Mouse (Mus musculus) liver, embryonic 15.5 days (tissue): ENCODE results near the gene Cdiptos. TPM values are rescaled to one million over a fixed set of nuclear protein-coding genes. Genes with fewer than 3 reads are reported as not detected.

ENCODE experiments used
- ATAC-seq: fragments of 200-750 bp; cut with Nextera tagmentation; 2 replicates; pipeline ENCODE4 v1.8.0; 2017; ENCODE audit warnings: moderate number of reproducible peaks, mild to moderate bottlenecking, moderate library complexity; ENCODE audit not compliant: insufficient read depth
- H3K27ac ChIP-seq: fragments of 300-500 bp; sonication (generic); replicated peaks from 2 replicates; pipeline ENCODE4 v1.5.1; 2015; ENCODE audit warnings: mild to moderate bottlenecking, inconsistent platforms
- H3K27me3 ChIP-seq: fragments of 300-500 bp; sonication (generic); 2 replicates; pipeline ENCODE4 v1.6.1; 2015; ENCODE audit warnings: mild to moderate bottlenecking, inconsistent platforms
- H3K36me3 ChIP-seq: fragments of 300-500 bp; sonication (generic); replicated peaks from 2 replicates; pipeline ENCODE4 v1.6.1; 2015; ENCODE audit warnings: moderate library complexity, mild to moderate bottlenecking, inconsistent platforms
- H3K4me1 ChIP-seq: fragments of 300-500 bp; sonication (generic); replicated peaks from 2 replicates; pipeline ENCODE4 v1.6.1; 2015; ENCODE audit warnings: inconsistent platforms
- H3K4me2 ChIP-seq: fragments of 300-500 bp; sonication (generic); 2 replicates; pipeline ENCODE4 v1.6.1; 2015; ENCODE audit warnings: moderate library complexity, mild to moderate bottlenecking, inconsistent platforms
- H3K4me3 ChIP-seq: fragments of 300-500 bp; sonication (generic); replicated peaks from 2 replicates; pipeline ENCODE4 v1.5.1; 2015; ENCODE audit warnings: mild to moderate bottlenecking, inconsistent platforms
- H3K9ac ChIP-seq: fragments of 300-500 bp; sonication (generic); 2 replicates; pipeline ENCODE4 v1.6.1; 2015; ENCODE audit warnings: moderate library complexity, mild to moderate bottlenecking, inconsistent platforms
- H3K9me3 ChIP-seq: fragments of 300-500 bp; sonication (generic); replicated peaks from 2 replicates; pipeline ENCODE4 v1.6.1; 2016; ENCODE audit warnings: inconsistent platforms
- WGBS: fragments of 180-500 bp; shearing (Covaris S2); methylation state at CpG from one replicate; pipeline ENCODE4 v1.1.7; 2015; ENCODE audit warnings: mixed read lengths; ENCODE audit not compliant: insufficient replicate concordance; 5-methylcytosine and 5-hydroxymethylcytosine counted together
- polyA plus RNA-seq: library from polyadenylated mRNA; unstranded; fragments of >200 nt; fragmentation: Nextera tagmentation; extraction: Ambion mirVana; gene quantifications from 2 replicates; pipeline ENCODE4 v1.2.1, GENCODE M21; 2015

Gene Cdiptos
- 0.46 and 0.63 TPM in 2 replicates for polyA plus RNA-seq

GRCm38 (mm10) chr7:126975950-126976866 is at the start of gene Cdiptos:
Cdiptos (minus strand) TSS chr7:126976098.
- Histone ChIP-seq H3K4me2 (peak within 1 kb of the TSS; percentile 74), H3K9ac (peak within 1 kb of the TSS; percentile 95), H3K4me1 (peaks cover 40% of the 10 kb centered on the region), H3K27ac (peak within 1 kb of the TSS; percentile 94), H3K27me3 (no peaks in the 10 kb centered on the region), H3K36me3 (peaks cover 30% of the 10 kb centered on the region), H3K9me3 (no peaks in the 10 kb centered on the region), H3K4me3 (peak within 1 kb of the TSS; percentile 92)
- peak; percentile 94 for ATAC-seq
- under 1% methylated on average over 55 of the region's 55 CpGs for WGBS

DNA sequence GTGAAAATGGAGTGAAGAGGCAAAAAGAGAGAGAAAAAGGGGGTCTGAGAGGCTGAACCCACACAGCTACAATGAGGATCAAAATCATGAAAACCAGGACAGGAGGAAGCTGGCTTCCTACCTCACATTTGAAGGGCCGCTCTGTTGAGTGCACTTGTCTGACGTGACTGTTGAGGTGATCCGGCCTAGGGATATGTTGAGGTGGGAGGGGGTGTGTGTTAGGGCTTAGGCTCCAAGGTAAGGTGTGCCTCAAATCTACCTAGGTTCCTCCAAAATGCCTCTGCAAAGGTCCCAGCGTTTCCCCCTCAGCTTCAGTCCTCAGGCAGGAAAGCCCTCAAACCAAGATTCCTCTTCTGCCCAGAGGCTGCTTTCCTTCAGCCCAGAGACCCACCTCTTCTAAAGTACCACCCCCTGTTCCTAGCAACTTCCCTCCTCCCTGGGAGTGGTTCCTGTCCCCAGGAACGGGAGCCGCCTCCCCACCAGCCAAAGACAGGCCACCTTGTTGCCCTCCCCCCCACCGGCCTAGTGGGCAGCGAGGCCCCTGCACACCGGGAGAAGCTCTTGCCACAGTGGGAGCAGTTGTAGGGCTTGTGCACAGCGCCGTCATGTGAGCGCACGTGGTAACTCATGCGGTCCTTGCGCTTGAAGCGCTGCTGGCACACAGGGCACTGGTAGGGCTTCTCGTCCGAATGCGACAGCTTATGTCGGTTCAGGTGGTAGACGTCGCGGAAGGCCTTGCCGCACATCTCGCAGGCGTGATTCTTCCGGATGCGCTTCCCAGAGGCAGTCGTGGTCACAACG is 49.1 kb upstream of the Cdiptos start:
- Histone ChIP-seq H3K4me3 (peak overlapping the region; percentile 98), H3K27me3 (no peaks in the 10 kb centered on the region), H3K27ac (peak overlapping the region; percentile 97), H3K36me3 (peaks cover 62% of the 10 kb centered on the region), H3K4me1 (peaks cover 73% of the 10 kb centered on the region), H3K9ac (peak overlapping the region; percentile 99), H3K4me2 (peak overlapping the region; percentile 98), H3K9me3 (no peaks in the 10 kb centered on the region)
- under 1% methylated on average over 30 of the region's 30 CpGs for WGBS
- peak; percentile 16 for ATAC-seq

DNA sequence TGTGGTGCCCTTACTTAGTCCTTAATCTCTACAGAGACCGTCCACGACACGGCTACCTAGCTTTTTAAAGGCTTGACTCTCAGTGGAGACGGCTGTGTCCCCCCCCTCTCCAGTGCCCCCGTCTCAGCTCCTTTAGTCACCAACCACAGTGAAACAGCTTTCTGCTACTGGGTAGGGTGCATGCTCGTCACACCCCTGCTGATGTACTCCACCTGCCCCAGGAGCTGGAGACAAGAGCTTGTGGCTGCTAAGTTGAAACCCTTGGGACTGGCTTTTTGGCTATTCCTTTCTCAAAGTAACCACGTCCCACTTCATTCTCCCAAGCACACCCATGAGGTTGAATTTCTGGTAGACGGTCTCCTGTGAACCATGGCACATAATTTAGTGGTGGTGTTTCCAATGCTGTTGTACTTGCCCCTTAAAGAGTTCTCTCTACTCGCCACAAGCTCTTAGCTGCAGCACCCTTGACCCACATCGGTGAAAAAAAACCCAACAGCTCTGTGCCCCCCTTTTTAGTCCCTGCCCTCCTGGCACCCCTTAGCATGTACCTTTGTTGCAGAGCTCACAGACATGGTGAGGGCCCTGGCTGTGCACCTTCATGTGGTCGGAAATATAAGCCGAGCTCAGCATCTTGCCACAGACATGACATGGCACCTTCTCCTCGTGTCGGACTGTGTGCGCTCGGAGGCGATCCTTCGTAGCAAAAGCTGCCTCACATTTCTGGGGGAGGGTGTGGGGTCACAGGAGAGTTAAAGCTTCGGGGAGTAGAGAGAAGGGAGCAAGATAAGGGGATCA is 48.2 kb upstream of the Cdiptos start:
- H3K4me3 ChIP-seq, result peak overlapping the region; percentile 98
- peaks cover 69% of the 10 kb centered on the region for H3K4me1 ChIP-seq
- no peaks in the 10 kb centered on the region for H3K9me3 ChIP-seq
- H3K27ac ChIP-seq, result peak overlapping the region; percentile 97
- no peak for ATAC-seq
- 17% methylated on average over 19 of the region's 19 CpGs for WGBS
- H3K4me2 ChIP-seq, result peak overlapping the region; percentile 98
- no peaks in the 10 kb centered on the region for H3K27me3 ChIP-seq
- H3K36me3 ChIP-seq, result peaks cover 53% of the 10 kb centered on the region
- peak overlapping the region; percentile 99 for H3K9ac ChIP-seq

- H3K36me3 ChIP-seq, result peaks cover 45% of the 10 kb centered on the region
- H3K27ac ChIP-seq, result peak overlapping the region; percentile 97; the same call in 1 of the 2 replicates
- H3K4me2 ChIP-seq, result peak overlapping the region; percentile 98
- H3K4me3 ChIP-seq, result peak overlapping the region; percentile 98
- no peaks in the 10 kb centered on the region for H3K9me3 ChIP-seq
- peaks cover 66% of the 10 kb centered on the region for H3K4me1 ChIP-seq
- no peak for ATAC-seq
- H3K9ac ChIP-seq, result peak overlapping the region; percentile 99
- 79% methylated on average over 13 of the region's 13 CpGs for WGBS
- no peaks in the 10 kb centered on the region for H3K27me3 ChIP-seq
These were observed 47.4 kb upstream of the Cdiptos start for GRCm38 (mm10) chr7:127023272-127023691.

GRCm38 (mm10) chr7:127022528-127023271 is 46.8 kb upstream of the Cdiptos start:
- peaks cover 66% of the 10 kb centered on the region for H3K4me1 ChIP-seq
- H3K9me3 ChIP-seq, result no peaks in the 10 kb centered on the region
- ATAC-seq, result no peak
- H3K27ac ChIP-seq, result peak overlapping the region; percentile 55; the same call in 1 of the 2 replicates
- H3K9ac ChIP-seq, result peak overlapping the region; percentile 99; the same call in 1 of the 2 replicates
- H3K4me3 ChIP-seq, result peak overlapping the region; percentile 98
- peak overlapping the region; percentile 98 for H3K4me2 ChIP-seq
- H3K27me3 ChIP-seq, result no peaks in the 10 kb centered on the region
- peaks cover 39% of the 10 kb centered on the region for H3K36me3 ChIP-seq
- 81% methylated on average over 7 of the region's 7 CpGs for WGBS

- H3K4me3 ChIP-seq, result peak overlapping the region; percentile 98
- H3K4me1 ChIP-seq, result peaks cover 67% of the 10 kb centered on the region
- H3K9ac ChIP-seq, result peak overlapping the region; percentile 34; the same call in 1 of the 2 replicates
- peaks cover 36% of the 10 kb centered on the region for H3K36me3 ChIP-seq
- no peaks in the 10 kb centered on the region for H3K27me3 ChIP-seq
- peak overlapping the region; percentile 55; the same call in 1 of the 2 replicates for H3K27ac ChIP-seq
- 35% methylated on average over 5 of the region's 5 CpGs for WGBS
- ATAC-seq, result no peak
- peak overlapping the region; percentile 98 for H3K4me2 ChIP-seq
- H3K9me3 ChIP-seq, result no peaks in the 10 kb centered on the region
These were observed 45.9 kb upstream of the Cdiptos start for GRCm38 (mm10) chr7:127021563-127022527.

DNA sequence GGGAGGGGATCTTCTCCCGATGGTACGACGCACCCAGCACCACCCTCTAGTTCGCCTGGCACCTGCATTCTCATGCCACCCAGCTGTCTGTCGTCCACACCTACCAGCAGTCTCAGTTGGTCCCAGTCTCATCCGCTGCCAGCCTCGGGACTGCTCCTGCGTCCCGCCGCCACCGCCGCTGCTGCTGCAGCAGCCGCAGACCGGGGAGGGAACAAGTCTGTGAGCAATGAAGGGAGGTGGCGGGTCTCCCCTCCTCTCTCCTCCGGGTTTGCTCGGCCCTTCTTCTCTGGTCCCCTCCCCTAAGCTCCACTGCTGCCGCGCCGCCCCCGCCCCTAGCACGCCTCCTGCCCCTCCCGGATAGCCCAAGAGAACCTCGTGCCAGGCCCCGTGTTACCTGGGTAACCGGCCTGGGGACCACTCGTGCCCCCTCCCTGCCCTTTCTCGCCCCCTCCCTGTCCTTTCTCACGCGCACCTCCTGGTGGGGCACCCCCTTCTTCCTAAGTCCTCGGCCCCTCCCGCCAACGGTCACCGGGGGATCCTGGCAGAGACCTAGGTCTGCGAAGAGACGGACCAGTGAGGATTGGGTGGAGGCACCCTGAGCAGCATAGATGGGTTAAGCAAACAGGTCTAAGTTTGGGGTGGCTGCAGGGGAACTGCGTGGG is 45.1 kb upstream of the Cdiptos start, which contains the start of the genes Gm42742 and Prrt2:
Gene Gm42742, minus strand, starts transcription at position 197 of the 662 bp plus-strand sequence.
Gene Prrt2, minus strand, starts transcription at position 311 of the 662 bp plus-strand sequence.
- H3K4me3 ChIP-seq, result peak within 1 kb of the TSS; percentile 39
- H3K27me3 ChIP-seq, result no peaks in the 10 kb centered on the region
- peaks cover 71% of the 10 kb centered on the region for H3K4me1 ChIP-seq
- H3K9ac ChIP-seq, result peak within 1 kb of the TSS; percentile 34
- no peak for ATAC-seq
- no peaks in the 10 kb centered on the region for H3K9me3 ChIP-seq
- peak within 1 kb of the TSS; percentile 98 for H3K4me2 ChIP-seq
- peak within 1 kb of the TSS; percentile 55 for H3K27ac ChIP-seq
- 3% methylated on average over 37 of the region's 37 CpGs for WGBS
- H3K36me3 ChIP-seq, result peaks cover 36% of the 10 kb centered on the region

DNA sequence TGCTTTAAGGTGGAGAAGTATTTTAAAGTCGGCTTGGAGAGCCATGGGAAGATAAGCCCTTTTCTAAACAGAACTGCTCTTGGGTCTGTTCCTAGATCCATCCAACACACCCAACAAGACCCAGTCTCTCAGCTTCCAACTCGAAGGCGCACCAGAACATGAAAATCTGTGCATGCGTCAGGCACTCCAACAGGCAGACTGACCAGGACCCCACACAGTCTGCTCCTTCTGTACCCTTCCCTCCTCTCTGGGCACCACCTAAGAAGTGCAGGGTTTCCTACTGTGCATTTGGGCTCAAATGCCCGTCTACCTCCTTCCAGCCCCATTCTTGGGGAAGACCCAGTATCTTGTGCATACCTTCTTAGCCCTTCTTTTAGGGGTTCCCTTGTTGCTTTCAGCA is 44.6 kb upstream of the Cdiptos start:
- Histone ChIP-seq H3K27me3 (no peaks in the 10 kb centered on the region), H3K36me3 (peaks cover 38% of the 10 kb centered on the region), H3K4me2 (peak overlapping the region; percentile 70), H3K9ac (peak overlapping the region; percentile 34; the same call in 1 of the 2 replicates), H3K27ac (no peak overlapping the region; the same call in 1 of the 2 replicates), H3K9me3 (no peaks in the 10 kb centered on the region), H3K4me1 (peaks cover 74% of the 10 kb centered on the region), H3K4me3 (peak overlapping the region; percentile 39)
- 61% methylated on average over 5 of the region's 5 CpGs for WGBS
- no peak for ATAC-seq
